Mouse (Mus musculus) megakaryocyte progenitor cell, adult 5-6 weeks (primary cell): ENCODE measurements around the gene Sema4b. TPM values are rescaled to one million over a fixed set of nuclear protein-coding genes. Genes with fewer than 3 reads are reported as not detected.

Experiments
- ATAC-seq: replicated peaks from 2 replicates; pipeline ENCODE4 v1.8.0; 2016; ENCODE audit warnings: mild to moderate bottlenecking, moderate TSS enrichment, inconsistent platforms; ENCODE audit not compliant: poor library complexity
- total RNA-seq, 2 experiments: library from RNA; stranded (forward) in 1 of 2; stranded (reverse) in 1 of 2; fragments of 157-497, 149-512 nt in 1 of 2; fragments of 200-1000 nt in 1 of 2; gene quantifications; 2 replicates each; pipeline versions ENCODE4 v1.2.3 to v1.2.4; 2015 to 2017

Gene Sema4b
- total RNA-seq (2015) = 6.6 and 7.7 TPM in 2 replicates
- total RNA-seq (2017) = 5.3 and 8.1 TPM in 2 replicates

DNA sequence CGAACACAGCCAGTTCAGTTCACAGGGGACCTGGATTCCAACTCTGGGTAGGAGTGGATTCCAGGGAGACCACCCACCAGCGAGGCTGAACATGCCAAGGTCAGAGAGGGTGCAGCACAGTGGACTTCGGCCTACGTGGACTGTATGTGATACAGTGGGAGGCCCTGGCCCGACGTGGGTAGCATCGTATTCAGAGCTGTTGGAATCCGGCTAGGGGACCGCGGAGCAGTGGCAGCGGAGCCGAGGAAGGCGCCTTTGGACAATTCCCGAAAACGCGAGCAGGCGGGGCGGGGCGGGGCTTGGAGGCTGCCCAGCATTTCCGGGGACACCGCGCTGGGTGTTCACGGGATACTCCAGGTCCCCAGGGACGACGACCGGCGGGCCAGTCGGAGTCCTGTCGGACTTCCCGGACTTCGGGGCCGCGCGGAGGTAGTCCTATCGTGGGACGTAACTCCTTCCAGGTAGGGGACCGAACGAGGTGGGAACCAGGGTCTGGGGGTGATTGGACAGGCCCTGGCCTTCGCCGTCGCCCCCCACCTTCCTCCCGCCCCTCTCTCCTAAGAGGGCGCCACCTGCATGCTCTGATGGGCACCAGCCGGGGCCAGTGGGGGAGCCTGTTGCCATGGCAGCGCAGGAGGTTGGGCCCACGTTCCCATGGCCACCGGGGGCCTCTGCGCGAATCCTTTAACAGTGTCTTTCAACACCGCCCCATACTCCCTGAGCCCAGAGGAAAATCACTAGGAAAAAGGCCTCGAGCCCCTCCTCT lies at the start of gene Sema4b:
TSS of gene Sema4b (plus strand) at position 311 of the 766 bp plus-strand sequence.
- peak; percentile 33; the same call in 1 of the 2 replicates for ATAC-seq

GRCm38 (mm10) chr7:80138375-80138774 lies 48.3 kb upstream of the Sema4b start:
- ATAC-seq = no peak

- ATAC-seq = peak; percentile 73
Observed at GRCm38 (mm10) chr7:80140815-80141214, 45.8 kb upstream of the Sema4b start.

- peak; percentile 73 for ATAC-seq
Observed at GRCm38 (mm10) chr7:80143331-80144273, 43.0 kb upstream of the Sema4b start.

GRCm38 (mm10) chr7:80144695-80145094 lies 41.9 kb upstream of the Sema4b start:
- no peak for ATAC-seq

DNA sequence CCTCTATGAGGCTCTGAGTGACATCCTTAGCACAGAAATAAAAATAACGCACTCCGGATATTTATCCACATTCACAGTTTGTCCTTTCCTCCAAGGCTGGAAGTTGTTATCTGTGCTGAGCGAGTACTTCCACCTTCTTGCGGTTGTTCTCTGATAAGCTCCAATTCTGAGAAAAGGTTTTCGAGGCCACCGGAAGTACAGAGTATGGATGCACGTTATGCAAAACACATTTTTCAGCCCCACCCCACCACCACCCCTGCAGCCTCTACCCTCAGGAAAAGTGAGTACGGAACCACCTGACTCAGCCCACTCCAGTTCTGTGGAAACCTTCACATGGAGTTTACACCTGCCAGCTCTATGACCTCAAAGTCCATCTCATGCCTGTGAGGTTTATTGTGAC lies 40.6 kb upstream of the Sema4b start:
- ATAC-seq = peak; percentile 73

- ATAC-seq = no peak
Observed at GRCm38 (mm10) chr7:80149356-80149755, 37.3 kb upstream of the Sema4b start.

DNA sequence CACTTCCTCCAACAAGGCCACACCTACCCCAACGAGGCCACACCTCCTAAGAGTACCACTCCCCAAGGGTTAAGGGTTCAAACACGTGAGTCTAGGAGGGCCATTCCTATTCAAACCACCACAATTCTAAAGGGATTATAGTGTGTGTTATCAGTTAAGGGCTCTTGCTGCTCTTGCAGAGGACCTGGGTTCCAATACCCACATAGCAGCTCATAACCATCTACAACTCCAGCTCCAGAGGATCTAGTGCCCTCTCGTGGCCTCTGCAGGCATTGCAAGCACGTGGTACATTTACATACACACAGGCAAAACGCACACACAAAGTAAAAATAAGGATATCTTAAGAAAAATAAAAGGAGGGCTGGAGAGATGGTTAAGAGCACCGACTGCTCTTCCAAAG lies 34.5 kb upstream of the Sema4b start:
- ATAC-seq = peak; percentile 47

DNA sequence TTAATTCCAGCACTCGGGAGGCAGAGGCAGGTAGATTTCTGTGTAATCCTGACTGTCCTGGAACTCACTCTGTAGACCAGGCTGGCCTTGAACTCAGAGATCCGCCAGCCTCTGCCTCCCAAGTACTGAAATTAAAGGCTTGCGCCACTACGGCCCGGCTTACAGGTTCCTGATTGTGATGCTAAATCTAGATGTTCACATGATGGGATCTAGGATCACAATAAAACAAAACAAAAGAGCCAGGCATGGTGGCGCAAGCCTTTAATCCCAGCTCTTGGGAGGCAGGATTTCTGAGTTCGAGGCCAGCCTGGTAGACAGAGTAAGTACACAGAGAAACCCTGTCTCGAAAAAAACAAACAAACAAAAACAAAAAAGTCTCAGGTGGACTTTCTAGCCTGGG lies 33.9 kb upstream of the Sema4b start:
- ATAC-seq = no peak

- ATAC-seq = peak; percentile 54
Observed at GRCm38 (mm10) chr7:80154689-80155088, 32.0 kb upstream of the Sema4b start.

GRCm38 (mm10) chr7:80156711-80157227 lies 29.9 kb upstream of the Sema4b start:
- ATAC-seq = peak; percentile 78

- no peak for ATAC-seq
Observed at GRCm38 (mm10) chr7:80158496-80159268, 28.0 kb upstream of the Sema4b start.

DNA sequence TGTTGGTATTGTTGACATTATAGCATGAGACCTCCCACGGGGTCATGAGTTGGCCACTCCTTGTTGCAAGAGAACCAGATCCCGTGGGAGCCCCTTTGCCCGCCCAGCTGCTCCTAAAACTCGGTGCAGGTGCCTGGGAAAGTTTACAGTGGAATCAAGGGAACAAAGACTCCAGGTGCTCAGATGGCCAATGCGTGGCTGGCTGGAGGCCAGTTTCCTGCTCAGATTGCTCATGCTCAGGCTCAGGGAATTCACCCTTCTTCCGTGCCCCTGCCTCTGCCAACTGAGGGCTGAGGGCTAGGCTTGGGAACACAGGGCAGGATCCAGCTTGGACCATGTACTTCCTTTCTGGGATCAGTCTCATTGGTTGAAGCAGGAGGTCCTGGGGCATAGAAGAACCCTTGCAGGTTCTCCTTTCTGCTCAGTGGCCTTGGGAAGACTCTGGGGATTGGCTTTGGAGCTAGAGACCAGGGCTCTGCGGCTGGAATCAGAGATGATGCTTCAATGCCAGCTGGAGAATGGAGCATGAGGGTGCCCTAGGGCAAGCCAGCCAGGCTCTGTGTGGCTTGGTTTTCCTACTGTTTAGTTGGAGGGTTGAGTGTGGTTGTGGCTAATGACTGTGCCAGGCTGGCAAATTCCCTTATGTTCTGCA lies 26.2 kb upstream of the Sema4b start:
- no peak for ATAC-seq

DNA sequence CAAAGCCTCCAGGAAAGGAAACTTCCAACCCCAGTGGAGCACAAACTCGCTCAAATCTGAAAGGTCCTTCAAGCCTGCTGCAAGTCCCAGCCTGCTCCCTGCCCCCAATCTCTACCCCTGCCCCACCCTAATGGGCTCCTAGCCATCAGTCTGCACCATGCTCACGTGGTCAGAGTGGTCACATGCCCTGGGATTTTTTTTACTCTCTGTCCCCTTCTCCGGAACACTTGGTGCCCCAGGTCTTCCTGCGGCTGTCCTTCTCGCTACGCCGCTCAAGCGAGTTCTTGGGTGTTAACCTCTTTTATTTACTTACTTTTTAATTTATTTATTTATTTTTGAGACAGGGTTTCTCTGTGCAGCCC lies 25.7 kb upstream of the Sema4b start:
- ATAC-seq = no peak

DNA sequence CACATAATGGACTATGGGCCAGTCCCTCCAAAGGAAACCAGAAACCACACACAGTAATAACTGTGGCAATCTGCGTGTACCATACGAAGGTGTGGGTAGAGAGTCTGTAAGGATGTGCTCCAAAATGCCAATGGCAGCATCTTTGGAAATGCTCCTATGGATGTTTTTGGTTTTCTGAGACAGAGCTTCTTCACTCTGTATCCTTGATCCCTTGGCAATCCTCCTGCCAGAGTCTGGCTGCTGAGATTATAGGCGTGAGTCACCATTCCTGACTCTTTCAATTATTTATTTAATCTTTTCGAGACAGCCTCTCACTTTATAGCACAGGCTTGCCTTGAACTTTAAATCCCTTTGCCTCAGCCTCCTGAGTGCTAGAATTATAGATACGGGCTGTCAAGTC lies 21.2 kb upstream of the Sema4b start:
- no peak for ATAC-seq

- ATAC-seq = peak; percentile 99
Observed at GRCm38 (mm10) chr7:80166740-80167139, 19.9 kb upstream of the Sema4b start.

- ATAC-seq = no peak
Observed at GRCm38 (mm10) chr7:80169847-80170246, 16.8 kb upstream of the Sema4b start.

DNA sequence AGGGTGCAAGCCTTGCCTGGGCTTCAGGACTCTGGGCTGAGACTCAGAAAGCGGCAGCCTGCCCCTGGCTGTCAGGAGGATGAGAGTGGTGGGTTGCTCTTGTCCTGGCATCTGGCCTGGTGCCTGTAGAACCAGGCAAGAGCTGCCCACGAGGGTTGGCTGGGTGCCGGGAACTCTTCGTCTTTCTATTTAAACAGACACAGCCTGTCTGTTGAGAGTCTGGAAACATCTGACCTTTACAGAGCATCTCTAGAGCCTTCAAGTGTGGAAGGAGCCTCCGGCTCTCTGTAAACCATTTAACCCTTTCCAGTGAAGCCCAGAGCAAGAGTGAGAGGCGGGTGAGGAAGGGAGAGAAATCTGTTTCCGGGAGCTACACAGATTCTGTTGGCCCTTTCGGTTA lies 15.3 kb upstream of the Sema4b start:
- no peak for ATAC-seq

DNA sequence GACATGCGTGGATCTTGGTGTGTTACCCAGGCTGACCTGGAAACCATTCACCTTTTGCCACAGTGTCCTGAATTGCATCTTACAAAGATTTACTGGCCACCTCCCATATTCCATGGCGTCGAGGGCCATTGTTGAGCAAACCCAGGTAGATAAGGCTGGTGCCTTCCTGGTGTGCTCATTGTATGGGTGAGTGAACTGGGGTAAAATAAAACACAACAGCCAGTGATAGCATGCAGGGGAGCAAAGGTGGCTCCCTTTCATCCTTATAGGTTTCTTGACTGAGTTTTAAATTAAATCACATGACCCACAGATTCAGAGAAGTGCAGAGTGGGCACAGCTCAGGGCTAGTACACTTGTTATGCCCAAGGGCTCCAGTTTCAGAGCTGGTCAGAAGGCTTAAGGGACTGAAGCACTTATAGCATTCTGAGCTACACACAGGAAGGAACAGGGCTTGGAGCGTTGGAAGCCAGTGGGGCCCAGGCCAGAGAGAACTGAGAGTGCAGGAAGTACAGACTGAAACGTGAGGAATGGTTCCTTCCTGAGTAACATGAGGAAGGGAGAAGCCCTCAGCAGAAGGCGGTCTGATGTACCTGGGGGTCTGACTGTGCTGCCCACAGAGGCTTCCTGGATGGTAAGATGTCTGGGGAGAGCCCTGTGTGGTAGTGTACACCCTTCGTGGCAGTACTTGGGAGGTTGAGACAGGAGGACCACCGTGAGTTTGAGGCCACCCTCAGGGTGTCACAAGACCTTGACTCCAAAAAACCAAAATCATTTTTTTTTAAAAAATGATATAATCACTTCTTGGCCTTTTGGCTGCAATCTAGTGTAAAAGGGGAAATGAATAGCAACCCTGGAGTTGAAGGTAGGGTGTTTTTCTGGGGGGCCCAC lies 14.3 kb upstream of the Sema4b start:
- ATAC-seq = peak; percentile 26
